Comparison of ENCODE assay signal across 1 mouse cellular context in the genomic region with DNA sequence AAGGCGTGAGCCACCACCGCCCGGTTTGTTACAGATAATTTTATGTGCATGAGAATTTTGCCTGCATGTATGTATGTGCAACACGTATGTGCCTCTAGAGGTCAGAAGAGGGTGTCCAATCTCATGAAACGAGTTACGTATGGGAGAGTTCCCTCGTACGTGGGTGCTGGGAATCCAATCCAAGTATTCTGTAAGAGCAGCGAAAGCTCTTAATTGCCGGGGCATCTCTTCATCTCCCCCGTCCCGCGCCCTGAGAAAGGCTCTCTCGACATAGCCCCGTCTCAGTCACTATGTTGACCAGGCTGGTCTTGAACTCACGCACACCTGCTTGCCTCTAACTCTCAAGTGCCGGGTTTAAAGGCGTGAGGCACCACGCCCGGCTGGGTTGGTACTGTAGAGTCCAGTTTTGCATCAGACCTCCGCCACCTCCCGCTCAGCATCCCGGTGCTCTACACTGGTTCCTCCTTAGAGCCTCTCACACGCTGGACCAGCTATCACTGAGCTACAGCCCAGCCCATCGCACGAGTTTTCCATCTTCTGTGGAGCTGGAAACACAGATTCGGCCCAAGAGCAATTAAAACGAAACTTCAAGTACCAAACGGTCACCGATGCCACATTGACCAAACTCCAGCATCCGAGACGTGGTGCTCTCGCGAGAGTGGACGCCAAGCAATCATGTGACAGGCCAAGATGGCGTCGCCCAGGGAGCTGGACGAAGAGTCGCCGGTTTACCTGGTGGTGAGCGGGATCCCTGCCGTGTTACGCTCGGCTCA.
A peak's percentile ranks its signal among the peaks of the same experiment; 100 is the strongest.
TF ChIP-seq lines count a peak whose summit lies in the region.

A gene (plus strand): TSS at position 676 of the 773 bp plus-strand sequence.

TF ChIP-seq in CH12.LX, 34 proteins besides CTCF, POLR2A, EP300 and RAD21 (continued from another document):
- TF ChIP-seq MAZ (IDR thresholded peaks at IDR 0.05; ENCODE audit: low read depth, low read length) (0 out of 2 replicates have a peak, but pooled peaks have one; percentile 37), ZC3H11A (IDR thresholded peaks at IDR 0.05; ENCODE audit: low read depth, low read length) (no peak), GABPA (IDR thresholded peaks at IDR 0.05; ENCODE audit: insufficient replicate concordance, low read depth, low read length) (no peak), NRF1 (IDR thresholded peaks at IDR 0.05; ENCODE audit: low read depth, low read length) (peak; percentile 52; the same call in 1 of the 2 replicates), MAX (IDR thresholded peaks at IDR 0.05; ENCODE audit: low read length) (peak; percentile 78; the same call in 1 of the 2 replicates), USF1 (IDR thresholded peaks at IDR 0.05; ENCODE audit: low read depth, low read length) (peak; percentile 93), POLR2AphosphoS2 (IDR thresholded peaks at IDR 0.05; ENCODE audit: low read depth, low read length) (peak; percentile 80; the same call in 1 of the 2 replicates), CHD2 (IDR thresholded peaks at IDR 0.05; ENCODE audit: low read length) (peak; percentile 99), MAFK (IDR thresholded peaks at IDR 0.05; ENCODE audit: insufficient replicate concordance, low read length) (no peak), E2F4 (IDR thresholded peaks at IDR 0.05; ENCODE audit: insufficient replicate concordance, low read depth, low read length) (no peak), ZKSCAN1 (IDR thresholded peaks at IDR 0.05; ENCODE audit: borderline replicate concordance, low read depth, low read length) (no peak), NELFE (IDR thresholded peaks at IDR 0.05; ENCODE audit: low read depth, low read length) (peak; percentile 90), MXI1 (IDR thresholded peaks at IDR 0.05; ENCODE audit: low read depth, low read length) (peak; percentile 78; the same call in 1 of the 2 replicates), BHLHE40 (IDR thresholded peaks at IDR 0.05; ENCODE audit: low read depth, low read length) (peak; percentile 34; the same call in 1 of the 2 replicates), SMC3 (IDR thresholded peaks at IDR 0.05; ENCODE audit: low read depth, low read length) (no peak), ZMIZ1 (IDR thresholded peaks at IDR 0.05; ENCODE audit: low read depth, low read length) (peak; percentile 59)
